Mouse (Mus musculus) stomach, postnatal 0 days (tissue): ENCODE measurements at regions not wholly inside any gene's neighbourhood (a gene's known extent, or its start where the extent isn't known, plus 50 kb on each side); places are given as distances from the start of the nearest gene placed in this dataset.

Source experiments
- CTCF ChIP-seq: IDR thresholded peaks from 2 replicates; pipeline ENCODE4 v1.5.1; 2016; ENCODE audit warnings: antibody characterized with exemption, low read depth, mild to moderate bottlenecking, moderate library complexity
- EP300 ChIP-seq: optimal IDR thresholded peaks from 2 replicates; pipeline ENCODE3; 2016; ENCODE audit warnings: antibody characterized with exemption

DNA sequence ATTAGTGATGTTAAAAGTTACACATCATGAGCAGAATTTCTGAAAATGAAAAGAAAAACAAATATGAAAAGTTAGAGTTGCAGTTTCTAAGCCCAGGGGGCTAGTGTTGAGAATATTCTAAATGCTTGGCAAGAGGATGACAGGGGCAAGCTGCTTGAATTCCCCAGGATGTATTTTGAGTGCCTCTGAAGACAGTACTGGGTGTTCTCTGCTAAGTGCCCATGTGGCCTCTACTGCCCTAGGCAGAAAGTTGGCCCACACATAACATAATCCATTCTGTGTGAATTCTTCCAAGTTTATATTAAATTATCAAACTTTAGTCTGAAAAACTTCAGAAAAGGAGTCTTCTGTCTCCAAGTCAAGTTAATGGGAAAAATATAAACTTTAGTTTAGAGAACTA, 196.6 kb downstream of the Gnai1 start:
- TF ChIP-seq CTCF (no peak), EP300 (no peak)
